Mouse (Mus musculus) midbrain, postnatal 0 days (tissue): Measurements from ENCODE around the gene Mapk8ip3. TPM values are rescaled to one million over a fixed set of nuclear protein-coding genes. Genes with fewer than 3 reads are reported as not detected.
A peak's percentile ranks its signal among the peaks of the same experiment; 100 is the strongest.

Experiments used
- ATAC-seq: fragments of 200-750 bp; cut with Nextera tagmentation; 2 replicates; pipeline ENCODE4 v1.8.0; 2017; ENCODE audit warnings: moderate number of reproducible peaks, mild to moderate bottlenecking, moderate TSS enrichment, moderate library complexity; ENCODE audit not compliant: low FRiP score
- DNase-seq: peaks from one replicate; pipeline ENCODE4 v3.0.0-alpha.2; 2015; ENCODE audit warnings: low spot score
- H3K27ac ChIP-seq: fragments of 300-500 bp; sonication (generic); 2 replicates; pipeline ENCODE4 v1.5.1; 2014; ENCODE audit warnings: low read depth, mild to moderate bottlenecking, low read length, mixed read lengths
- H3K27me3 ChIP-seq: fragments of 300-500 bp; sonication (generic); 2 replicates; pipeline ENCODE4 v1.6.1; 2014; ENCODE audit warnings: low read length, control low read depth, mixed read lengths; ENCODE audit not compliant: insufficient read depth
- H3K36me3 ChIP-seq: fragments of 300-500 bp; sonication (generic); 2 replicates; pipeline ENCODE4 v1.6.1; 2014; ENCODE audit warnings: low read length, control low read depth, mixed read lengths; ENCODE audit not compliant: insufficient read depth
- H3K4me1 ChIP-seq: fragments of 300-500 bp; sonication (generic); 2 replicates; pipeline ENCODE4 v1.6.1; 2014; ENCODE audit warnings: mild to moderate bottlenecking, control low read depth, antibody characterized with exemption, low read length, mixed read lengths; ENCODE audit not compliant: insufficient read depth
- H3K4me2 ChIP-seq: fragments of 300-500 bp; sonication (generic); 2 replicates; pipeline ENCODE4 v1.6.1; 2014; ENCODE audit warnings: low read depth, mild to moderate bottlenecking, low read length, mixed read lengths; ENCODE audit not compliant: poor library complexity, severe bottlenecking
- H3K4me3 ChIP-seq: fragments of 300-500 bp; sonication (generic); 2 replicates; pipeline ENCODE4 v1.5.1; 2014; ENCODE audit warnings: low read depth, mild to moderate bottlenecking, low read length, moderate library complexity
- H3K9ac ChIP-seq: fragments of 300-500 bp; sonication (generic); replicated peaks from 2 replicates; pipeline ENCODE4 v1.6.1; 2014; ENCODE audit warnings: mild to moderate bottlenecking, low read length, moderate library complexity, mixed read lengths; ENCODE audit not compliant: poor library complexity, severe bottlenecking
- H3K9me3 ChIP-seq: fragments of 300-500 bp; sonication (generic); 2 replicates; pipeline ENCODE4 v1.6.1; 2016; ENCODE audit warnings: low read length, control low read depth
- CTCF ChIP-seq: IDR thresholded peaks from 2 replicates; pipeline ENCODE4 v1.5.1; 2016; ENCODE audit warnings: antibody characterized with exemption, mild to moderate bottlenecking
- WGBS: fragments of 180-500 bp; shearing (Covaris S2); extraction: QIAGEN DNeasy Blood & Tissue Kit; methylation state at CpG from one replicate; pipeline ENCODE4 v1.1.7; 2014; 5-methylcytosine and 5-hydroxymethylcytosine counted together
- polyA plus RNA-seq: library from polyadenylated mRNA; unstranded; fragments of >200 nt; fragmentation: Nextera tagmentation; extraction: Ambion mirVana; gene quantifications from 2 replicates; pipeline ENCODE4 v1.2.1, GENCODE M21; 2015
- total RNA-seq: library from RNA; depleted of rRNA; stranded (reverse); fragments of >200 nt; gene quantifications from 2 replicates; pipeline ENCODE4 v1.2.3, GENCODE M21; 2014

The Mapk8ip3 gene
- total and polyA plus RNA-seq, 2 experiments from 2014 or later, result 72.5 to 168 TPM

GRCm38 (mm10) chr17:24865776-24866175 is 71.0 kb downstream of the Mapk8ip3 start, which contains the start of gene Igfals:
TSS of gene Igfals (plus strand) at chr17:24865997.
- Histone ChIP-seq H3K9me3 (no peaks in the 10 kb centered on the region), H3K27me3 (no peaks in the 10 kb centered on the region), H3K36me3 (peaks cover 51% of the 10 kb centered on the region), H3K27ac (no peak within 1 kb of the TSS), H3K4me3 (no peak within 1 kb of the TSS), H3K9ac (no peak within 1 kb of the TSS), H3K4me1 (no peaks in the 10 kb centered on the region), H3K4me2 (no peak within 1 kb of the TSS)
- WGBS, result 85% methylated on average over 8 of the region's 8 CpGs
- no peak for TF ChIP-seq CTCF
- no peak for ATAC-seq
- no peak for DNase-seq

DNA sequence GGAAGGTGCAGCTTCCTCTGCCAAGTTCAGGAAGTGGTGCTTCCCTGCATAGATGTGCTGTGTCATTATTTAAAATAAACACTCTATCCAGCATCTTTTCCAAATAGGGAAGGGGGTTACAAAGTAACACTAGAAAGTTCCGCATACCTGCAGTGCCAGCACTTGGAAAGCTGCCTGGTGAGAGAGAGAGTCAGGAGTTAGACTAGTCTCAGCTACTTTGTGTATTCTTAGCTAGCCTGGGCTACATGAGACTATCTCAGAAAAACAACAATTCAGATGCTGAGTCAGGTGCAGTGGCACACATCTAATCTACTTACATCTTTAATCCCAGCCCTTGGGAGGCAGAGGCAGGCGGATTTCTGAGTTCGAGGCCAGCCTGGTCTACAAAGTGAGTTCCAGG is 75.0 kb downstream of the Mapk8ip3 start:
- Histone ChIP-seq H3K9ac (no peak overlapping the region), H3K4me1 (no peaks in the 10 kb centered on the region), H3K9me3 (no peaks in the 10 kb centered on the region), H3K27ac (no peak overlapping the region), H3K27me3 (no peaks in the 10 kb centered on the region), H3K4me2 (no peak overlapping the region), H3K4me3 (no peak overlapping the region), H3K36me3 (peaks cover 55% of the 10 kb centered on the region)
- 97% methylated on average over 3 of the region's 3 CpGs for WGBS
- DNase-seq (no peak), ATAC-seq (no peak)
- TF ChIP-seq CTCF, result no peak

DNA sequence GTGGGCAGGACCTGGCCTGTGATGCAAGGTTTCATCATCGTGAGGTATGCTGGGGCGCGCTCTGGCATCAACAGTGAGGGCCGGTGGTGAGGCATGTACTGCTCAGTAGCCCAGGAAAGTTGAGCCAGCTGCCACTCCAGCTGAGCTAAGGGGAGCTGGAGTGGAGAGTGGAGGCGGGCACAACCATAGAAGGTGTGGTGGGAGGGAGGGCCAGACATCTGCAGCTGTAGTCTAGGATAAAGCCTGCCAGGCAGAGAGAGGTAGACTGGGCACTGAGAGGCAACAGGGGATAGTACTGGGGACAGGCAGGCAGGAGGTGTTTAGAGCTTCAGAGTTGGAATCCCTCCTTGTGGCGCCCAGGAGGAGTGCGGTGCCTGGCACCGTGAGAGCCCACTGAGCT is 76.7 kb downstream of the Mapk8ip3 start:
- peaks cover 55% of the 10 kb centered on the region for H3K36me3 ChIP-seq
- no peaks in the 10 kb centered on the region for H3K9me3 ChIP-seq
- no peak overlapping the region for H3K27ac ChIP-seq
- 0 out of 2 replicates have a peak overlapping the region, but pooled peaks have one; percentile 8 for H3K9ac ChIP-seq
- 91% methylated on average over 8 of the region's 8 CpGs for WGBS
- TF ChIP-seq CTCF, result no peak
- no peak for ATAC-seq
- no peaks in the 10 kb centered on the region for H3K27me3 ChIP-seq
- no peak overlapping the region for H3K4me2 ChIP-seq
- H3K4me1 ChIP-seq, result no peaks in the 10 kb centered on the region
- no peak overlapping the region for H3K4me3 ChIP-seq
- DNase-seq, result no peak

DNA sequence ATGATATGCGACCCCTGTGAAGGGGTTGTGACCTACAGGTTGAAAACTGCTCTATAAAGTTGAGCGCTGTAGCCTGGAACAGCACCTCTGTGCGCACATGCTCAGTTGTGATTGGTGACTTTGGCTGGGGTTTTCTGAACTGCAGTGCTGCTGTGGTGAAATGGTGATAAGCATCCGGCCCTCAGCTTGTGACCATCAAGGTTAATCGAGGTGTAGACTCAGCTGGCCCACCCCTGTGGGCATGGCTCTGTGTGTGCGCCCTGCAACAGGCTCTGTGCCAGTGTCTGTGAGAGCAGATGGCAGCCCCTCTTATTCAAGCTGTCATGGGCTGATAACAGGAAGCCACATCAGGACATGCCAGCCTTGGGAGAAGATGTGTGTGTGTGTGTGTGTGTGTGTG is 77.8 kb downstream of the Mapk8ip3 start:
- Histone ChIP-seq H3K27ac (no peak overlapping the region), H3K4me2 (no peak overlapping the region), H3K36me3 (peaks cover 44% of the 10 kb centered on the region), H3K4me3 (no peak overlapping the region), H3K9me3 (no peaks in the 10 kb centered on the region), H3K27me3 (no peaks in the 10 kb centered on the region), H3K9ac (no peak overlapping the region), H3K4me1 (no peaks in the 10 kb centered on the region)
- TF ChIP-seq CTCF, result no peak
- peak; percentile 50 for DNase-seq
- WGBS, result 84% methylated on average over 6 of the region's 6 CpGs
- no peak for ATAC-seq

DNA sequence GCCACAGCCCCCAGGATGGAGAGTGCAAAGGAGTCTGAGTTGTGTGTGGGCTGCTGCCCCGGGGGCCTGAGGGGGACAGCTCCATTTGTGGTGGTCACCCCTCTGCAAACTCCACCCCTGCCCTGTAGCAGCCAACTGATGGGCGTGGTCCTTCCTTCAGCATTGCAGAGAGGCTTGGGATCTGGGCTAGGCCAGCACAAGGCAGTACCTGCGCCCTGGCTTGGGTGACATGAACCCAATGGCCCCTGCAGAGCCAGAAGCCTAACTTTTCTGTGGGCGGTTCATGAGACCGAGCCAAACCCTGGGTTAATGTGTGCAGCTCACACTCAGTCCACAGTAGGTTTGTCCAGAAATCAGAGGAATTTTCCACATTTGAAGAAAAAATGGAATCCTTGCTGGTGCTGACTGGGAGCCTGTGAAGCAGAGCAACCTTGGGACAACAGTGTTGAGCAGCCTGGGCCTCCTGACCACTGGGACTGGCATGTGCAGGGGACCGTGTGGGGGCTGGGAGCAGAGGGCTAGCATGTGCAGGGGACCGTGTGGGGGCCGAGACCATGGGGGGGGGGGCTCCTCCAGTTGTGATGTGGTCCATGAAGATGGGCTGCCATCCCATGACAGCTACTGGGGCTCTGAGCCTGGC is 78.8 kb downstream of the Mapk8ip3 start:
- peaks cover 42% of the 10 kb centered on the region for H3K36me3 ChIP-seq
- H3K27ac ChIP-seq, result no peak overlapping the region
- H3K9me3 ChIP-seq, result no peaks in the 10 kb centered on the region
- no peak for ATAC-seq
- no peak overlapping the region for H3K4me3 ChIP-seq
- no peak for TF ChIP-seq CTCF
- 84% methylated on average over 8 of the region's 8 CpGs for WGBS
- no peak for DNase-seq
- no peak overlapping the region for H3K4me2 ChIP-seq
- H3K9ac ChIP-seq, result no peak overlapping the region
- no peaks in the 10 kb centered on the region for H3K4me1 ChIP-seq
- no peaks in the 10 kb centered on the region for H3K27me3 ChIP-seq

- H3K4me1 ChIP-seq, result no peaks in the 10 kb centered on the region
- H3K27ac ChIP-seq, result no peak overlapping the region
- no peak overlapping the region for H3K4me3 ChIP-seq
- H3K36me3 ChIP-seq, result peaks cover 42% of the 10 kb centered on the region
- WGBS, result 88% methylated on average over 13 of the region's 13 CpGs
- H3K9me3 ChIP-seq, result no peaks in the 10 kb centered on the region
- ATAC-seq, result no peak
- H3K27me3 ChIP-seq, result no peaks in the 10 kb centered on the region
- DNase-seq, result no peak
- no peak for TF ChIP-seq CTCF
- no peak overlapping the region for H3K9ac ChIP-seq
- no peak overlapping the region for H3K4me2 ChIP-seq
Observed at GRCm38 (mm10) chr17:24856589-24856988, 80.2 kb downstream of the Mapk8ip3 start.
